Mouse (Mus musculus): ENCODE results near the gene Gsc2.
"Not testable (repeated sequence)": the region's sequence is repeated elsewhere in the genome, so short reads cannot be mapped to it uniquely, and the experiment has no call there.

Gsc2 gene

DNA sequence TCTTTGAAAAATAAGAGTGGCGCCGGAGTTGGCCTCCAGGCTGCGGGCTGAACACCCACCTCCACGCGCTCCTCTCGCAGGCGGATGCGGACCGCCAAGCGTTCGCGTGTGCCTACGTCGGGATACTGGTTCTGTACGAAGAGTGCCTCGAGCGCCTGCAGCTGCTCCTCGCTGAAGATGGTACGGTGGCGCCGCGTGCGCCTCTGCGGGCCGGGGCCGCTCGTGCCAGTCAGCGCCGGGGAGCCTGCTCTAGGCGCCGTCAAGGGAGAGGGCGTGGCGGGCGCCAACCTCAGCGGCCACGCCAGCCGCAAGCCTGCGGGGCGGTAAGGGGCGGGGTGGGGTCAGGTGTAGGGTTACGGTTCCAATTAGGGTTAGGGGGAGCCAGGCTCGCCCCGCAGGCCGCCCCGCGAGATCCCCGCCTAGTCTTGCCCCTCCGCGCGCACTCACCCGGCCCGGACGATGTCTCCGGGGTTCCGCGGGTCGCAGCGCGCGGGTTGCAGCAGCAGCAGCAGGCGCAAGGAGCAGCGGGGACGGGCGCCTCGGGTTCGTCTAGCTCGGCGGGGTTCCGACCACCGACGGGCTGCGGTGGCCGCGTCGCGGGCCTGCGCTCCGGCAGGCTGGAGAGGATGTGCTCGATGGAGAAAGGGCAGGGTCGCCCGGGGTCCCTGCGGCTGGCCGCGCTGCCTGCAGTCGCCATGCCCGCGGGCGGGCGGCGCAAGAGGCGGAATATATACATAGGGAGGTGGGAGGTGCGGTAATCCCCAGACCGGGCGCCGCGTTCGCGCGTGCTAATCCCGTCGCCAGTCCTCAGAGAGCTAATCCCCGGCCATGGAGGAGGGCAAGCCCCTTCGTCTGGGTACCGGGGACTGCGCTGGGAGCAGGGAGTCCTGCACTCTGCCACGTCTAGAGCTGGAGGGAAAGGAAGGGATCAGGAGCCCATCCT is at the start of gene Gsc2:
TSS of gene Gsc2 (minus strand) at position 753 of the 943 bp plus-strand sequence.
- DNase-seq (ENCODE audit: low read depth): no peak

DNA sequence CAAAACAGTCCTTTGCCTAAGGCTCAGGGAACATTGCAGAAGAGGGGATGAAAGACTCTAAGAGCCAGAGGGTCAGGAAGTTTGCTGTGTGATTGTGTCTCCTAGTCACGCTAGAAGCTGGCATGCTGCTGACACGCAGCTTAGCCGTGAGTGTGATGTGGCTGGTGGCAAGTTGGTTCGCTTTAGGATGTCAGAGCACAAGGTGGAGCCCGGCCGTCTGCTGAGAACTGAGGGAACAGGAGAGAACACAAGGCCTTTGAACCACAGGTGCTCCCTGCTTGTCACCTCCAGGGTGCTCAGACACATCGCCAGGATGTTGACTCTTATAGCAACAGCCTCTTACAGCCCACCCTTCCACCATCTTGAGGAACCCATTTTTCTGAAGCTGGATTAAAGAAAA is 47.2 kb upstream of the Gsc2 start:
- no peak for DNase-seq (ENCODE audit: low read depth)

DNA sequence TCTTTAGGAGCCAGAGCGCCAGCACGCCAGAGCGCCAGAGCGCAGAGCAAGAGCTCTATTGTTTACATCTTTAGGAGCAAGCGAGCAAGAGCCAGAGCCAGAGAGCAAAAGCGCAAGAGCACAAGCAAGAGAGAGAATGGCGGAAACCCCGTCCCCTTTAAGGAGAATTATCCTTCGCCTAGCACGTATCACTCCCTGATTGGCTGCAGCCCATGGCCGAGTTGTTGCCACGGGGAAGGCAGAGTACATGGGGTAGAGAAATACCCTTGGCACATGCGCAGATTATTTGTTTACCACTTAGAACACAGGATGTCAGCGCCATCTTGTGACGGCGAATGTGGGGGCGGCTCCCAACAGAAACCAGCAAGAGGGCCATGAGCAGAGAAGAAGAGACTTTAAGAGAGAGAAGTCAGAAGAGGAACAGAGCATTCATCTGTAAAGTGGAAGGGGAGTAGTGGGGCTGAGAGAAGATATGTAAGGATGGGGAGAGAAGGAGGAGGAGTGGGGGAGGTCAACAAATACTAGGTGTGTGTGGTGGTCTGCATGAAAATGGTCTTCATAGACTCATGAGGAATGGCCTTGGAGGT is 41.3 kb upstream of the Gsc2 start:
- DNase-seq (ENCODE audit: low read depth): not testable (repeated sequence)

DNA sequence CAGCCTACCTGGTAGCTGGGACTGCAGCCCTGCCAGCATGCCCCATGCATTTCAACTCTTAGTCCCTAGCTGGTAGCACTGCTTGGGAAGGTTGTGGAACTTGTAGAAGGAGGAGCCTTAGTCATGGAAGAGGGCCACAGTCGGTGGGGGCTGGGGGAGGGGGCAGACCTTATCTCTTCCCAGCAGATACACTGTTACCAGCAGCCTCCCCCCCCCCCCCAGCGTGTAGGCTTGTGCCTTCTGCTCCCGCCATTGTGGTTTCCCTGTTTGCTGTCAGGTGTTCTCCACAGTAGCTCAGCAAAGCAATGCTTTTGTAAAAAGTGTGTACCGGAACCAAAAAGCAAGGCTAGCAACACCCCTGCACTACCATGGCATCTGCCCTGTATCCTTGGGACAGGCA is 36.8 kb upstream of the Gsc2 start:
- no peak for DNase-seq (ENCODE audit: low read depth)

- DNase-seq (ENCODE audit: low read depth): no peak
These were observed 35.2 kb upstream of the Gsc2 start for GRCm38 (mm10) chr16:17950068-17950467.

DNA sequence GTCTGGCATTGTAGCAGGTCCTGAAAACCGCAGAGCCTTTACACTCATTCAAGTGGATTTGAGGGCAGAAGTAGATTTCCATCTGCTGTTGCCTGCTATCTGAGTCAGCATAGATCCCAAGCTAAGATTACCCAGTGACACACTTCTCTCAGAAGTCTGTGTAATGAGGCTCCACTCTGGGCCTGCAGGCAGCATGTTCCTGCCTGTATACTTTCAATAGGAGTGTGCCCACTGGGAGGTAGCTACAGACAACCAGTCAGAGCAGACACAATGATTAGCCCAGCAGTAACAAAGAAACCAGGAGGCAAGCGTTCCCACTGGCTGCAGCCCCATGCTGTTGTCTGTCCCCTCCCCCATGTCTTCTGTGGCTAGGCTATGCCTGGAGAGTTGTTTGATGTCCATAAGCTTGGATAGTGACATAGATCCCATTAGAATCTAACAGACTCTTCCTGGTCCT is 34.6 kb upstream of the Gsc2 start:
- DNase-seq (ENCODE audit: low read depth): peak; percentile 64

- no peak for DNase-seq (ENCODE audit: low read depth)
These were observed 30.4 kb upstream of the Gsc2 start for GRCm38 (mm10) chr16:17945081-17945831.

GRCm38 (mm10) chr16:17943466-17943865 is 28.6 kb upstream of the Gsc2 start:
- no peak for DNase-seq (ENCODE audit: low read depth)

DNA sequence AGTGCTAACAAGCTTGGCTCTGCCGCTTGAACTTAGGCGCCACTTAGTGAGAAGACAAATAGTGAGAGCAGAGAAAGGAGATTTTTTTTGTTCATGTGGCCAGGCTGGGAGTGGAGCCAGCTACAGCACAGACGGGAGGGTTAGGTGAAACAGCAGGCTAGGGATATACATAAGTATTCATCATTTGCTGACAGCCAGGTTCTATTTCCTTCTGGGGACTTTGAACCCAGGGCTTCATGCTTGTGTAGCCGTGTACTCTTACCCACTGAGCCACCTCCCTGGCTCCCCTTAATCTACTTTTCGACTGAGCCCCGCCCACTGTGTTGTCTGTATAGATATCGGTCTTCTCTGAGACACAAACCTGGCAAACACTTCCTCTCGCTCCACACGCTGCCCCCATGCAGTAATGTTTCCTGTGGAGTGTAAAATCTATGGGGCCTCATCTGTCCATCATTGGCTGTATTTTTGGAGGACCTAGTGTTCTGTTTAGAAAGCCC is 24.4 kb upstream of the Gsc2 start:
- peak; percentile 65 for DNase-seq (ENCODE audit: low read depth)

- peak; percentile 83 for DNase-seq (ENCODE audit: low read depth)
These were observed 24.0 kb upstream of the Gsc2 start for GRCm38 (mm10) chr16:17938821-17939220.

DNA sequence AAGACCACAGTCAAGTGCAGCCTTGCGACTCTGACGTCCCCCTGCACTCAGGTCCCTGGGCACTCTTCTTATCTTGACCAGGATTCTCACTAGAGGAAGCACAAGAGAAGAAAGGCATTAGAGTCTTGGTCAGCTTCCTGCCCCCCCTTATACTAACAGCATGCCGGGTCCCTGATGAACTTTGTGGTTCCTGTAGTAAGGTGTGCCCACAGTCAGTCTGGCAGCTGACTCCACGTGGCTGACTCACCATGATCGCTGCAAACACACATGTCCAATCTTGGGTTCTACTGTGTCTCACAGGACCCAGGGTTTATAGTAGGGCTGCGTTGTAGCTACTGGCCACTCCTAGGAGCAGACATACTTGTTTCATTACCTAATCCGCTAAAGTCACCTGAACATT is 23.3 kb upstream of the Gsc2 start:
- peak; percentile 16 for DNase-seq (ENCODE audit: low read depth)

- DNase-seq (ENCODE audit: low read depth): no peak
These were observed 21.9 kb upstream of the Gsc2 start for GRCm38 (mm10) chr16:17936776-17937175.

DNA sequence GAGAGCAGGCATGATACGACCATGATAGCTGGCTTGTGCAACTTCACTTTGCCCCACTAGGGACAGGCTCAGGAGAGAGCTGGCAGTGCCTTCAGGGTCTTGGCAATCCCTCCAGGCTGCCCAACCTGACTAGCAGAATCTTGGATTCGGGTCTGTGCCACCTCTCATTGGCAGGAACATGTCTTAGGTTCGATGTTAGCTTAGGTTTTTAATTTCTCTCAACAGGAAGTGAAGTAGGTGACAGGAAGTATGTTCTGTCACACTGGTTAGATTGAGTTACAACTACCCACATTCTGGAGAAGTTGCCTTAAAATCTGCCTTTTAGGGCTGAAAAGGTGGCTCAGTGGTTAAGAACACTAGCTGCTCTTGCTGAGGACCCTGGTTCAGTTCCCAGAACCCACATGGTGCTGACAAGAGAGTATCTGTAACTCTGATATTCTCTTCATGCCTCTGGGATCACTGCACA is 19.6 kb upstream of the Gsc2 start:
- DNase-seq (ENCODE audit: low read depth): no peak

DNA sequence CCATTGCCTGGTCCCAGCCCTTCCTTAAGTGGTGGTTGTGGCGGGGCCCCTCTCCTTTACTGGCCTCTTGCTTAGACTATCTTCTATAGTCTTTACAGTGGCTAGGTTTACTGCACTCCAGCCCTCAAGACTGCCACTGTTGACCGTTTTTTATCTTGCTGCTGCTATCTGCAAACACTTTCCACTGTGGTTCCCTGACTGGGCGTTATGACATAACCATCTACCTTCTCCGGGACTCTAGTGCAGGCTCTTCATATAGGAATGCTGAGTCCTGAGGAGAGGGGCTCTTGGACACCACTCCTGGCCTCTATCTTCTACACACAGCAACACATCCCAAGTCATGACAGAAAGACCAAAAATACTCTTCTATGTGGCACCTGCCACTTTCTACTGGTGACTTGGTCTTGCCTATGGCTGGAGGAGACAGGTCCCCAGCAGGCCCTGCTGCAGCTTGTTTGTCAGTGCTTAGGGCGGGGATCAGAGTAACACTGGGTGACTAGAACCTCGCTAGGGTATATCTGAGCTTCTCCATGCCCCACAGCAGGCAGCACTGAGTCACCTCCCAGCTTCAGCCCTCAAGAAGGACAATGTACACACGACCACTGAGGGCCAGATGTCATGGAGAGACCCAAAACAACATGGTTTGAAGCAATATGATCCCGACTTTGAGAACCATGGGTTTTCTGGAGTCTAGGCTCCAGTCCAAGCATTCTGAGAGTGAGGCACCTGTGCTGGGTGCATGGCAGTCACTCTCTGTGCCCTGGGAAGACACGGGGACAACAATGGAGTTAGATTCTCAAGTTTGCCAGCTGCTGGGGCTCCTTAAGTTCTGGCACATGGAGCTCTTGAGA is 19.0 kb upstream of the Gsc2 start:
- DNase-seq (ENCODE audit: low read depth): no peak

DNA sequence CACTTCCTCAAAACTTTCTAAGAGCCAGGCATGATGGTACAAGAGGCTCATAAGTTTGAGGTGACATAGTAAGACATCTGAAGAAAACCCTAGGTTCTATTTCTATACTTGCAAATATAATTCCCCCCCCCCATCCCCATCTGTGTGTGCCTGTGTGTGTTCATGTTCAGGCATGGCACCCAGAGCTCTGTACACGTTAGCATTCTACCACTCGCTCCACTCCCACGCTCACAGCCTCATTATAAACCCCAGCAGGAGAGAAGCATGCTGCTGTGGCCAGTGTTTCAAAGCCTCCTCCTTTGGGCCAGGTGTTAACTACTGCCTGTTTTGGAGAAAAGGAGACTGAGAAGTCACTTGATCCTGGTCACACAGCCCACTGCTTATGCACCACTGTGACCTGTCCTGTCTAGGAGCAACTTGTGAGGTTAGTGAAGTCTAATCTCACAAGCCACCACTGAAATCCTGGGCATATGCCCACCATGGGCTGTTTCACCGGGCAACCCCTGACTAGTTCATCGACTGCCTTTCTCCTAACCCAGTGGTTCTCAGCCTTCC is 17.1 kb upstream of the Gsc2 start:
- DNase-seq (ENCODE audit: low read depth): no peak

- no peak for DNase-seq (ENCODE audit: low read depth)
These were observed 14.8 kb upstream of the Gsc2 start for GRCm38 (mm10) chr16:17929631-17930030.

DNA sequence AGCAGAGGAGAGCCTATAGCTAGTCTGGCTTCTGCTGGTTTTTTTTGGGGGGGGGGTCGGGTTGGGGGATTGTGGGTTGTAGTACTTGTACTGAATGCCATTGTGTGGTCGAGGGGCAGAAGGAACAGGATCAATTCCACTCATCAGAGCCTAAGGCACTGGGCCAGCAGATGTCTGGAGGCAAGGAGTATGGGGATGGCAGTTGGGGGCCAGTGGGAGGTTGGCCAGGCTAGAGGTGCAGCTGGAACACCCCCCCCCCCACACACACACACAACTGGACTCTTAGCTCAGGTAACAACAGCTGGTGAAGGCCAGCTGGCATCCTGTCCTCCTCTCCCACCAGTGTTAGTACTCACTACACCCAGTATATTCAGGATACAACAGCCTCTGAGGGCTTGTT is 14.4 kb upstream of the Gsc2 start:
- DNase-seq (ENCODE audit: low read depth): no peak

- DNase-seq (ENCODE audit: low read depth): peak; percentile 93
These were observed 13.8 kb upstream of the Gsc2 start for GRCm38 (mm10) chr16:17928627-17929104.

- peak; percentile 89 for DNase-seq (ENCODE audit: low read depth)
These were observed 13.3 kb upstream of the Gsc2 start, which contains the start of gene Slc25a1 for GRCm38 (mm10) chr16:17928087-17928580. Slc25a1 (minus strand) TSS chr16:17928219.

GRCm38 (mm10) chr16:17927351-17928082 is 12.7 kb upstream of the Gsc2 start:
- DNase-seq (ENCODE audit: low read depth): peak; percentile 19

Data from NIH3T3 (cell line).